Mouse (Mus musculus): ENCODE data around the gene Tmem184b. TPM values are rescaled to one million over a fixed set of nuclear protein-coding genes. Genes with fewer than 3 reads are reported as not detected.

Gene Tmem184b
- polyA plus RNA-seq, 1 experiment from 2014 or later, result 33.8 TPM

GRCm38 (mm10) chr15:79357974-79358690 is 45.2 kb downstream of the Tmem184b start:
- peak overlapping the region; percentile 39 for H3K4me3 ChIP-seq (ENCODE audit: low read depth, low read length)
- WGBS, result 38% methylated on average over 12 of the region's 12 CpGs
- DNase-seq (ENCODE audit: low spot score, missing footprints) (peak; percentile 85), ATAC-seq (ENCODE audit: low FRiP score) (peak; percentile 39; the same call in 1 of the 2 replicates)
- H3K27ac ChIP-seq (ENCODE audit: low read depth, low read length), result no peak overlapping the region
- peaks cover 13% of the 10 kb centered on the region for H3K4me1 ChIP-seq (ENCODE audit: control insufficient read depth, insufficient read depth, low read length)
- peaks cover 19% of the 10 kb centered on the region for H3K27me3 ChIP-seq (ENCODE audit: control insufficient read depth, insufficient read depth, low read length)
- peaks cover 3% of the 10 kb centered on the region; the same call in 1 of the 2 replicates for H3K36me3 ChIP-seq (ENCODE audit: control insufficient read depth, insufficient read depth, low read length)
- H3K9ac ChIP-seq (ENCODE audit: low read length), result peak overlapping the region; percentile 4; the same call in 1 of the 2 replicates
- peak overlapping the region; percentile 87 for H3K4me2 ChIP-seq
- no peaks in the 10 kb centered on the region for H3K9me3 ChIP-seq (ENCODE audit: control insufficient read depth, low read length)

- Histone ChIP-seq H3K9ac (ENCODE audit: low read length) (peak overlapping the region; percentile 63), H3K36me3 (ENCODE audit: control insufficient read depth, insufficient read depth, low read length) (no peaks in the 10 kb centered on the region; the same call in 1 of the 2 replicates), H3K4me3 (ENCODE audit: low read depth, low read length) (peak overlapping the region; percentile 39), H3K27ac (ENCODE audit: low read depth, low read length) (no peak overlapping the region), H3K4me2 (peak overlapping the region; percentile 87), H3K9me3 (ENCODE audit: control insufficient read depth, low read length) (no peaks in the 10 kb centered on the region), H3K4me1 (ENCODE audit: control insufficient read depth, insufficient read depth, low read length) (peaks cover 13% of the 10 kb centered on the region), H3K27me3 (ENCODE audit: control insufficient read depth, insufficient read depth, low read length) (peaks cover 19% of the 10 kb centered on the region)
- under 1% methylated on average over 76 of the region's 77 CpGs for WGBS
- DNase-seq (ENCODE audit: low spot score, missing footprints) (peak; percentile 96), ATAC-seq (ENCODE audit: low FRiP score) (peak; percentile 88)
Observed at GRCm38 (mm10) chr15:79357036-79357911, 46.1 kb downstream of the Tmem184b start.

DNA sequence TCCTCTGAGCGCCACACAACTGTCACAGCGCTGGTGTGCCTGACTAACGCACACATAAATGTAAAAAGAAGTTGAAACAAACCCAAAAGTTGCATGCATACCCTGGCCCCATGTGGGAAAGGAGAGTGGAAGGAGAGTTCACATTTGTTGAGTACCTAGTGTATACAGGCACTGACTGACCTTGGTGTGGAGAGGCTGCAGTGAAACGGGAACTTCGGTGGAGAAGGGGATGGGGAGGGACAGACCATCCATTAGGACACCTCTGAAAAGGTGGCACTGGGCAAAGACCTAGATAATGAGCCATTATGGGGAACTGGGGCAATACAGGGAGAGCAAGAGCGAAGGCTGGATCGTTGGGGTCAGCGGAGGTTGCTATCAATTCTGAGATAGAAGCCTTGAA is 46.9 kb downstream of the Tmem184b start:
- WGBS, result 85% methylated on average over 8 of the region's 8 CpGs
- H3K4me1 ChIP-seq (ENCODE audit: control insufficient read depth, insufficient read depth, low read length), result peaks cover 13% of the 10 kb centered on the region
- H3K4me2 ChIP-seq, result peak overlapping the region; percentile 87
- H3K27me3 ChIP-seq (ENCODE audit: control insufficient read depth, insufficient read depth, low read length), result peaks cover 19% of the 10 kb centered on the region
- ATAC-seq (ENCODE audit: low FRiP score) (no peak), DNase-seq (ENCODE audit: low spot score, missing footprints) (no peak)
- H3K9ac ChIP-seq (ENCODE audit: low read length), result no peak overlapping the region
- no peaks in the 10 kb centered on the region; the same call in 1 of the 2 replicates for H3K36me3 ChIP-seq (ENCODE audit: control insufficient read depth, insufficient read depth, low read length)
- H3K27ac ChIP-seq (ENCODE audit: low read depth, low read length), result no peak overlapping the region
- H3K9me3 ChIP-seq (ENCODE audit: control insufficient read depth, low read length), result no peaks in the 10 kb centered on the region
- H3K4me3 ChIP-seq (ENCODE audit: low read depth, low read length), result no peak overlapping the region; the same call in 1 of the 2 replicates

DNA sequence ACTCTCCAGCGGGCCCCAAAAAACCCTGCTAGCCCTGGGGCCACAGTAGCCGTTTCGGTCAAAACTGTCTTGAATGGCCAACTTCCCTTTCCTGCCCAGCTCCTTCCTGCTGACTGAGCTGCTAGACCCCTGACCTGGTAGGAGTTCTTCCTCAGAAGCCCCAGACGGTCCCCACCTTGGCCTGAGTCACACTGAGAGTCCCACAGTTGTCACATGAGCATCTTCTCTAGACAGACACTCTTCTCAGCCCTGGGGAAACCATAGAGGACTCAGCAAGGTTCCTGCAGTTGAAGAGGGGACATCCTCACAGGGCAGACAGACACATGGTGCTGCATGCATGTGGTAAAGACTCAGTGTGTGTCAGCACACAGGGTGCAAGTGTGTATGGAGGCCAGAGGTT is 48.8 kb downstream of the Tmem184b start:
- Histone ChIP-seq H3K9ac (ENCODE audit: low read length) (no peak overlapping the region), H3K4me1 (ENCODE audit: control insufficient read depth, insufficient read depth, low read length) (peaks cover 13% of the 10 kb centered on the region), H3K36me3 (ENCODE audit: control insufficient read depth, insufficient read depth, low read length) (no peaks in the 10 kb centered on the region), H3K27me3 (ENCODE audit: control insufficient read depth, insufficient read depth, low read length) (peaks cover 19% of the 10 kb centered on the region), H3K27ac (ENCODE audit: low read depth, low read length) (no peak overlapping the region), H3K4me3 (ENCODE audit: low read depth, low read length) (no peak overlapping the region), H3K4me2 (no peak overlapping the region), H3K9me3 (ENCODE audit: control insufficient read depth, low read length) (no peaks in the 10 kb centered on the region)
- 78% methylated on average over 4 of the region's 4 CpGs for WGBS
- no peak for ATAC-seq (ENCODE audit: low FRiP score)
- no peak for DNase-seq (ENCODE audit: low spot score, missing footprints)

DNA sequence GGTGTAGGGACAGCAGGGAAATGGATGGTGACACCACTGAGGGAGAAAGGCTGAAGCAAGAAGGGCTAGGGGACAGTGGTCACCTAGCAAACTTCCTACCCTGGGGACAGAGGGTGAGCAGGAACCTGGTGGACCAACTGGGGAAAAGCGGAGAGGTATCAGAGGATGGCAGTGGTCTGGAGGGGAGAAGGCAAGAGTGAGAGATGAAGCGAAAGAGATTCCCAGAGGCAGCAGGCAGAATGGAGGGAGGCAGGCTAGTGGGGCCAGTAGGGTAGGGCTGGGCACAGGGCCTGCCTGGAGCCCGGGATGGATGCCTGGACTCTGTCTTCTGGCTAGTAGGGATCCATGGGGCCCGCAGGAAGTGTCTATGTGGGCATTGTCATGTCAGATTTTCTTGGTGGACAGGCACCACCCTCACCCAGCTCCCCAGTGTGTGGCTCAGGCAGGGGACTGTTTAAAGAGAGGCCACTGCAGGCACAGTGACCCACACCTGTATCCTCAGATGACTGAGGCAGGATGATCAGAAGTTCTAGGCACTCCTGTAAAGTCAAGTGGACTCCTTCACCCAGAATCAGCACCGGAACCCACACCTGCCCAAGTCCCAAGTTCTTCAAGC is 49.6 kb downstream of the Tmem184b start:
- Histone ChIP-seq H3K4me1 (ENCODE audit: control insufficient read depth, insufficient read depth, low read length) (peaks cover 13% of the 10 kb centered on the region), H3K27ac (ENCODE audit: low read depth, low read length) (no peak overlapping the region), H3K9ac (ENCODE audit: low read length) (no peak overlapping the region), H3K4me3 (ENCODE audit: low read depth, low read length) (no peak overlapping the region), H3K27me3 (ENCODE audit: control insufficient read depth, insufficient read depth, low read length) (peaks cover 19% of the 10 kb centered on the region), H3K4me2 (no peak overlapping the region), H3K36me3 (ENCODE audit: control insufficient read depth, insufficient read depth, low read length) (no peaks in the 10 kb centered on the region), H3K9me3 (ENCODE audit: control insufficient read depth, low read length) (no peaks in the 10 kb centered on the region)
- ATAC-seq (ENCODE audit: low FRiP score), result no peak
- 90% methylated on average over 5 of the region's 5 CpGs for WGBS
- peak; percentile 56 for DNase-seq (ENCODE audit: low spot score, missing footprints)

DNA sequence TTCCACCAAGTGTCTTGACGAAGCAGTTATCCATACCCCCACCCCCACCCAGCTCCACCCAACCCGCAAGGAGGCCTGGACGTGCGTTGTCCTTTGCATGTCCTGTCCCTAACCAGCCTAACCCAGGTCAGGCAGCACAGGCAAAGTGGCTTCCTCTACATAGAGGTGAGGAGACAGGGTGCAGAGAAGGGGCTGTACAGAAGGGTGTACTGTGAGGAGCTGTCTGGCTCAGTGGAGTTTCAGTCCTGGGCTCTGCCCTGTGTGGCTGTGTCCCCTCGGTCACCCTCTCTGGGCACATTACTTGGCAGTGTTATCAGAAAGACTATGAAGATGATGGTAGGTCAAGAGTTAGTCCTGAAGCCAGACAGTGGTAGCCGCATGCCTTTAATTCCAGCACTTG is 50.9 kb downstream of the Tmem184b start:
- Histone ChIP-seq H3K4me1 (ENCODE audit: control insufficient read depth, insufficient read depth, low read length) (peaks cover 11% of the 10 kb centered on the region; the same call in 1 of the 2 replicates), H3K36me3 (ENCODE audit: control insufficient read depth, insufficient read depth, low read length) (no peaks in the 10 kb centered on the region), H3K4me3 (ENCODE audit: low read depth, low read length) (no peak overlapping the region), H3K4me2 (no peak overlapping the region), H3K9me3 (ENCODE audit: control insufficient read depth, low read length) (no peaks in the 10 kb centered on the region), H3K27ac (ENCODE audit: low read depth, low read length) (no peak overlapping the region), H3K9ac (ENCODE audit: low read length) (no peak overlapping the region), H3K27me3 (ENCODE audit: control insufficient read depth, insufficient read depth, low read length) (peaks cover 20% of the 10 kb centered on the region)
- no peak for DNase-seq (ENCODE audit: low spot score, missing footprints)
- WGBS, result 84% methylated on average over 6 of the region's 6 CpGs
- ATAC-seq (ENCODE audit: low FRiP score), result no peak

DNA sequence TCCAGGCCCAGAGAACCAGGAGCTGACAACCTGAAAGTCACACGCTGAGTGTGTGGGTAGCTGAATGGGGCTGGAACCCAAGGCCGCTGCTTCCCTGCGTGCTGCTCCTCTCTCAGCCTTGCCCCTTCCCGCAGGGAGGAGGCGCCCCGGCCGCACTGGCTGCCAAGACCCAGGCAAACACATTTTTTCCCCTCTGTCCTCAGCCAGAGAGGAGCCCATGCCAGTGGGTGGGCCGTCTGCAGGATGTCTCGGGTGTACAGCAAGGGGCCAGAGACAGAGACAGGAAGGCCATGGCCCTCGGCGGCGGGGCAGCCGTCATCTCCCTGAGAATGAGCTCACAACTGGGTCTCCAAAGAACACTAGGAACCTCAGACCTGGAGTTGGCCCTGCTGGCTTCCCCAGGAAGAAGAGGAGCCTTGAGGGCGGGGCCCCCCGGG is 52.0 kb downstream of the Tmem184b start:
- DNase-seq (ENCODE audit: low spot score, missing footprints), result no peak
- Histone ChIP-seq H3K4me1 (ENCODE audit: control insufficient read depth, insufficient read depth, low read length) (peaks cover 5% of the 10 kb centered on the region; the same call in 1 of the 2 replicates), H3K4me2 (no peak overlapping the region), H3K9me3 (ENCODE audit: control insufficient read depth, low read length) (no peaks in the 10 kb centered on the region), H3K36me3 (ENCODE audit: control insufficient read depth, insufficient read depth, low read length) (no peaks in the 10 kb centered on the region), H3K9ac (ENCODE audit: low read length) (no peak overlapping the region), H3K27ac (ENCODE audit: low read depth, low read length) (no peak overlapping the region), H3K27me3 (ENCODE audit: control insufficient read depth, insufficient read depth, low read length) (peaks cover 9% of the 10 kb centered on the region), H3K4me3 (ENCODE audit: low read depth, low read length) (no peak overlapping the region)
- WGBS, result 29% methylated on average over 15 of the region's 15 CpGs
- no peak for ATAC-seq (ENCODE audit: low FRiP score)

DNA sequence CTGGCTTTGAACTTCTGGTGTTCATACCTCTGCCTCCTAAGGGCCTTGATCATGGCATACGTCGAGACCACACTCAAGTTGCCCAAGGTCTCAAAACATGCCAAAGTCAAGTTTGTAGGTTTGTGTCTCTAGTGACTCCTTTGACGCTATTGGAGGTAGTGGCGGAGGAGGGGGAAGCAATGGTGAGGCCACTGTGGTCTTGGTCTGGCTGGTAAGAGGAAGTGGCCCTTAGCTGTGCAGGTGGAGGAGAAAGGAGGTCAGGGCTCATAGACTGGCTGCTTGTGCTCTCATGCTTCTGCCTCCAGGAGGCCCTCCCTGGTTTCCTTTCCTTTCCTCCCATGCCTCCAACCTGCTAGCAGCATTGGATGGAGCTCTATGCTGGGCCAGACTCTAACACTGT is 52.5 kb downstream of the Tmem184b start:
- Histone ChIP-seq H3K4me3 (ENCODE audit: low read depth, low read length) (no peak overlapping the region), H3K36me3 (ENCODE audit: control insufficient read depth, insufficient read depth, low read length) (no peaks in the 10 kb centered on the region), H3K4me2 (no peak overlapping the region), H3K9me3 (ENCODE audit: control insufficient read depth, low read length) (no peaks in the 10 kb centered on the region), H3K4me1 (ENCODE audit: control insufficient read depth, insufficient read depth, low read length) (peaks cover 5% of the 10 kb centered on the region; the same call in 1 of the 2 replicates), H3K9ac (ENCODE audit: low read length) (no peak overlapping the region), H3K27me3 (ENCODE audit: control insufficient read depth, insufficient read depth, low read length) (peaks cover 8% of the 10 kb centered on the region), H3K27ac (ENCODE audit: low read depth, low read length) (no peak overlapping the region)
- no peak for DNase-seq (ENCODE audit: low spot score, missing footprints)
- WGBS, result 96% methylated on average over 4 of the region's 4 CpGs
- no peak for ATAC-seq (ENCODE audit: low FRiP score)
